Mouse (Mus musculus): ENCODE data around the gene Cryz. TPM values are rescaled to one million over a fixed set of nuclear protein-coding genes. Genes with fewer than 3 reads are reported as not detected.
"Not testable (repeated sequence)": the region's sequence is repeated elsewhere in the genome, so short reads cannot be mapped to it uniquely, and the experiment has no call there.

Cryz gene
- polyA plus RNA-seq, 1 experiment from 2014 or later = 14.4 TPM

GRCm38 (mm10) chr3:154614771-154615170 lies 18.3 kb downstream of the Cryz start:
- Histone ChIP-seq H3K36me3 (ENCODE audit: control insufficient read depth, insufficient read depth, low read length) (peaks cover 36% of the 10 kb centered on the region), H3K9me3 (ENCODE audit: control insufficient read depth, low read length) (no peaks in the 10 kb centered on the region), H3K4me2 (ENCODE audit: low read length) (no peak overlapping the region), H3K4me1 (ENCODE audit: control insufficient read depth in 2 of 2, insufficient read depth in 2 of 2, low read length in 2 of 2) (no peaks in the 10 kb centered on the region), H3K9ac (ENCODE audit: low read length) (no peak overlapping the region), H3K27ac (replicated peaks in 1 of 2; ENCODE audit: control insufficient read depth in 1 of 2, insufficient read depth in 1 of 2, low read depth in 2 of 2, low read length in 2 of 2) (no peak overlapping the region), H3K4me3 (ENCODE audit: control insufficient read depth in 1 of 2, insufficient read depth in 1 of 2, low read depth in 1 of 2, low read length in 2 of 2) (no peak overlapping the region), H3K27me3 (ENCODE audit: control insufficient read depth, insufficient read depth, low read length) (no peaks in the 10 kb centered on the region)
- no peak for ATAC-seq (ENCODE audit: insufficient number of reproducible peaks, insufficient read depth, low FRiP score, low read depth)
- 92% methylated on average over 8 of the region's 8 CpGs for WGBS

GRCm38 (mm10) chr3:154615304-154615703 lies 18.8 kb downstream of the Cryz start:
- WGBS = 82% methylated on average over 7 of the region's 7 CpGs

GRCm38 (mm10) chr3:154616106-154616505 lies 19.6 kb downstream of the Cryz start:
- Histone ChIP-seq H3K4me1 (ENCODE audit: control insufficient read depth in 2 of 2, insufficient read depth in 2 of 2, low read length in 2 of 2) (no peaks in the 10 kb centered on the region), H3K9ac (ENCODE audit: low read length) (no peak overlapping the region), H3K36me3 (ENCODE audit: control insufficient read depth, insufficient read depth, low read length) (peaks cover 39% of the 10 kb centered on the region), H3K27me3 (ENCODE audit: control insufficient read depth, insufficient read depth, low read length) (no peaks in the 10 kb centered on the region), H3K4me2 (ENCODE audit: low read length) (no peak overlapping the region), H3K9me3 (ENCODE audit: control insufficient read depth, low read length) (no peaks in the 10 kb centered on the region), H3K4me3 (ENCODE audit: control insufficient read depth in 1 of 2, insufficient read depth in 1 of 2, low read depth in 1 of 2, low read length in 2 of 2) (no peak overlapping the region), H3K27ac (replicated peaks in 1 of 2; ENCODE audit: control insufficient read depth in 1 of 2, insufficient read depth in 1 of 2, low read depth in 2 of 2, low read length in 2 of 2) (no peak overlapping the region)
- 86% methylated on average over 4 of the region's 4 CpGs for WGBS
- ATAC-seq (ENCODE audit: insufficient number of reproducible peaks, insufficient read depth, low FRiP score, low read depth) = no peak

More at GRCm38 (mm10) chr3:154615304-154615703, 18.8 kb downstream of the Cryz start:
- Histone ChIP-seq H3K9me3 (ENCODE audit: control insufficient read depth, low read length) (no peaks in the 10 kb centered on the region), H3K4me2 (ENCODE audit: low read length) (no peak overlapping the region), H3K36me3 (ENCODE audit: control insufficient read depth, insufficient read depth, low read length) (peaks cover 37% of the 10 kb centered on the region), H3K9ac (ENCODE audit: low read length) (no peak overlapping the region), H3K27me3 (ENCODE audit: control insufficient read depth, insufficient read depth, low read length) (no peaks in the 10 kb centered on the region), H3K4me3 (ENCODE audit: control insufficient read depth in 1 of 2, insufficient read depth in 1 of 2, low read depth in 1 of 2, low read length in 2 of 2) (no peak overlapping the region), H3K4me1 (ENCODE audit: control insufficient read depth in 2 of 2, insufficient read depth in 2 of 2, low read length in 2 of 2) (no peaks in the 10 kb centered on the region), H3K27ac (replicated peaks in 1 of 2; ENCODE audit: control insufficient read depth in 1 of 2, insufficient read depth in 1 of 2, low read depth in 2 of 2, low read length in 2 of 2) (no peak overlapping the region)
- ATAC-seq (ENCODE audit: insufficient number of reproducible peaks, insufficient read depth, low FRiP score, low read depth) = no peak

- Histone ChIP-seq H3K9me3 (ENCODE audit: control insufficient read depth, low read length) (no peaks in the 10 kb centered on the region), H3K27ac (replicated peaks in 1 of 2; ENCODE audit: control insufficient read depth in 1 of 2, insufficient read depth in 1 of 2, low read depth in 2 of 2, low read length in 2 of 2) (no peak overlapping the region), H3K4me2 (ENCODE audit: low read length) (no peak overlapping the region), H3K36me3 (ENCODE audit: control insufficient read depth, insufficient read depth, low read length) (no peaks in the 10 kb centered on the region; the same call in 1 of the 2 replicates), H3K9ac (ENCODE audit: low read length) (no peak overlapping the region), H3K27me3 (ENCODE audit: control insufficient read depth, insufficient read depth, low read length) (no peaks in the 10 kb centered on the region), H3K4me3 (ENCODE audit: control insufficient read depth in 1 of 2, insufficient read depth in 1 of 2, low read depth in 1 of 2, low read length in 2 of 2) (no peak overlapping the region), H3K4me1 (ENCODE audit: control insufficient read depth in 2 of 2, insufficient read depth in 2 of 2, low read length in 2 of 2) (no peaks in the 10 kb centered on the region)
- no peak; the same call in 1 of the 2 replicates for ATAC-seq (ENCODE audit: insufficient number of reproducible peaks, insufficient read depth, low FRiP score, low read depth)
These were observed 31.8 kb downstream of the Cryz start for GRCm38 (mm10) chr3:154628284-154628683.

GRCm38 (mm10) chr3:154631281-154631680 lies 34.8 kb downstream of the Cryz start:
- H3K4me1 ChIP-seq (ENCODE audit: control insufficient read depth in 2 of 2, insufficient read depth in 2 of 2, low read length in 2 of 2); ATAC-seq (ENCODE audit: insufficient number of reproducible peaks, insufficient read depth, low FRiP score, low read depth); H3K27me3 ChIP-seq (ENCODE audit: control insufficient read depth, insufficient read depth, low read length); H3K27ac ChIP-seq (replicated peaks in 1 of 2; ENCODE audit: control insufficient read depth in 1 of 2, insufficient read depth in 1 of 2, low read depth in 2 of 2, low read length in 2 of 2); H3K4me3 ChIP-seq (ENCODE audit: control insufficient read depth in 1 of 2, insufficient read depth in 1 of 2, low read depth in 1 of 2, low read length in 2 of 2); H3K9me3 ChIP-seq (ENCODE audit: control insufficient read depth, low read length); H3K4me2 ChIP-seq (ENCODE audit: low read length); H3K9ac ChIP-seq (ENCODE audit: low read length); H3K36me3 ChIP-seq (ENCODE audit: control insufficient read depth, insufficient read depth, low read length): not testable (repeated sequence)
- WGBS = 83% methylated on average over 2 of the region's 2 CpGs

- Histone ChIP-seq H3K9me3 (ENCODE audit: control insufficient read depth, low read length) (no peaks in the 10 kb centered on the region), H3K27ac (replicated peaks in 1 of 2; ENCODE audit: control insufficient read depth in 1 of 2, insufficient read depth in 1 of 2, low read depth in 2 of 2, low read length in 2 of 2) (no peak overlapping the region), H3K27me3 (ENCODE audit: control insufficient read depth, insufficient read depth, low read length) (no peaks in the 10 kb centered on the region), H3K36me3 (ENCODE audit: control insufficient read depth, insufficient read depth, low read length) (no peaks in the 10 kb centered on the region), H3K4me3 (ENCODE audit: control insufficient read depth in 1 of 2, insufficient read depth in 1 of 2, low read depth in 1 of 2, low read length in 2 of 2) (no peak overlapping the region), H3K9ac (ENCODE audit: low read length) (no peak overlapping the region), H3K4me2 (ENCODE audit: low read length) (no peak overlapping the region), H3K4me1 (ENCODE audit: control insufficient read depth in 2 of 2, insufficient read depth in 2 of 2, low read length in 2 of 2) (no peaks in the 10 kb centered on the region)
- no peak for ATAC-seq (ENCODE audit: insufficient number of reproducible peaks, insufficient read depth, low FRiP score, low read depth)
- 88% methylated on average over 5 of the region's 5 CpGs for WGBS
These were observed 36.6 kb downstream of the Cryz start for GRCm38 (mm10) chr3:154633091-154633490.

GRCm38 (mm10) chr3:154646638-154647442 lies 50.3 kb downstream of the Cryz start:
- Histone ChIP-seq H3K4me1 (ENCODE audit: control insufficient read depth in 2 of 2, insufficient read depth in 2 of 2, low read length in 2 of 2) (no peaks in the 10 kb centered on the region), H3K4me2 (ENCODE audit: low read length) (peak overlapping the region; percentile 58), H3K9me3 (ENCODE audit: control insufficient read depth, low read length) (no peaks in the 10 kb centered on the region), H3K36me3 (ENCODE audit: control insufficient read depth, insufficient read depth, low read length) (no peaks in the 10 kb centered on the region), H3K9ac (ENCODE audit: low read length) (no peak overlapping the region), H3K27ac (replicated peaks in 1 of 2; ENCODE audit: control insufficient read depth in 1 of 2, insufficient read depth in 1 of 2, low read depth in 2 of 2, low read length in 2 of 2) (no peak overlapping the region), H3K27me3 (ENCODE audit: control insufficient read depth, insufficient read depth, low read length) (peaks cover 7% of the 10 kb centered on the region), H3K4me3 (ENCODE audit: control insufficient read depth in 1 of 2, insufficient read depth in 1 of 2, low read depth in 1 of 2, low read length in 2 of 2) (peak overlapping the region; percentile 8 to 23; a peak in 3 of 4 replicates)
- no peak for ATAC-seq (ENCODE audit: insufficient number of reproducible peaks, insufficient read depth, low FRiP score, low read depth)
- 51% methylated on average over 29 of the region's 29 CpGs for WGBS

GRCm38 (mm10) chr3:154647443-154647780 lies 50.9 kb downstream of the Cryz start:
- no peak for ATAC-seq (ENCODE audit: insufficient number of reproducible peaks, insufficient read depth, low FRiP score, low read depth)
- 50% methylated on average over 7 of the region's 7 CpGs for WGBS
- Histone ChIP-seq H3K4me3 (ENCODE audit: control insufficient read depth in 1 of 2, insufficient read depth in 1 of 2, low read depth in 1 of 2, low read length in 2 of 2) (peak overlapping the region; percentile 8 to 23; a peak in 3 of 4 replicates), H3K27me3 (ENCODE audit: control insufficient read depth, insufficient read depth, low read length) (peaks cover 13% of the 10 kb centered on the region), H3K36me3 (ENCODE audit: control insufficient read depth, insufficient read depth, low read length) (no peaks in the 10 kb centered on the region), H3K4me1 (ENCODE audit: control insufficient read depth in 2 of 2, insufficient read depth in 2 of 2, low read length in 2 of 2) (no peaks in the 10 kb centered on the region), H3K27ac (replicated peaks in 1 of 2; ENCODE audit: control insufficient read depth in 1 of 2, insufficient read depth in 1 of 2, low read depth in 2 of 2, low read length in 2 of 2) (no peak overlapping the region), H3K4me2 (ENCODE audit: low read length) (peak overlapping the region; percentile 58), H3K9me3 (ENCODE audit: control insufficient read depth, low read length) (no peaks in the 10 kb centered on the region), H3K9ac (ENCODE audit: low read length) (peak overlapping the region; percentile 12; the same call in 1 of the 2 replicates)
